Mouse (Mus musculus) bone marrow, adult 2 months (tissue): ENCODE data around the gene Fam222a.

Source experiments
- CTCF ChIP-seq: fragments of 200-500 bp; IDR thresholded peaks from 2 replicates; pipeline ENCODE4 v1.5.1; 2011; ENCODE audit warnings: low read length, control low read depth; ENCODE audit not compliant: control insufficient read depth, insufficient read depth
- POLR2A ChIP-seq: fragments of 200-500 bp; IDR thresholded peaks from 2 replicates; pipeline ENCODE4 v1.6.1; 2011; ENCODE audit warnings: low read depth, mild to moderate bottlenecking, control low read depth, low read length, borderline replicate concordance; ENCODE audit not compliant: control insufficient read depth

DNA sequence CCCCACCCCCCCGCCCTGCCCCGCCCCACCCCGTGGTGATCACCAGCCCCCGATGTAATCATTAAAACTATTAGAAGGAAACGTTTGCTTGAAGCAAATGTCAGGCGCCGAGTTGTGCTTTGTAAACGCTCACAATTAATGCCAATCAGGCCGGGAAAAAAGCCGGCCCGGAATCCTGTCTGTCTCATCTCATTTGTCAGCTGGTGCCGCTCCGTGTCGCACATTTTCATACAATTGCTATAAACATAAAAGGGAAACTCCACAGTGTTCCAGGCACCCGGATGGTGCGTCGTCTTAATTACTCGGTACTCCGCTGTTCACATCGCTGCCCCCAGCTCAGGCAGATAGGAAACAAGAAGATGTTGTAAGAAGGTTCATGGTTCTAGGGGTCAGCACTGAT lies 10.5 kb downstream of the Fam222a start:
- no peak for TF ChIP-seq CTCF
- TF ChIP-seq POLR2A, result no peak
